Mouse (Mus musculus): Measurements from ENCODE around the gene Fcgrt.

DNA sequence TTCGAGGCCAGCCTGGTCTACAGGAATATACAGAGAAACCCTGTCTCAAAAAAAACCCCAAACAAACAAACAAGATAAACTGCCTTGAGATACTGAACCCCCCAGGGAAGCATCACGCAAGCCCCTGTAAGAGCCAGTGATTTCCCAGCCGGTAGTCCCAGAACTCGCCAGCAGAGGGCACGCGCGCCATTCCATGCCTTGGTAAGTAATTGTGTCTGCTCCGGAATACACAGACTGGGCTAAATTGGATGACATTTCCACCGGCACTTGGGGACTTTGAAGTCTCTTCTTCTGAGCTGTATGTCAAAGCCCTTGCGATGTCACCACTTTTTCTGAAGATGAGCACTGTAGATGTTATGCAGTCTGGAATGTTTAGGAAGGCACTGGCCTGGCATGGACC lies 23.8 kb downstream of the Fcgrt start:
- TF ChIP-seq ZMIZ1 (IDR thresholded peaks at IDR 0.05; ENCODE audit: low read depth, low read length) (no peak), POLR2A (IDR thresholded peaks at IDR 0.05; ENCODE audit: control insufficient read depth in 1 of 2, insufficient read depth in 1 of 2, low read depth in 1 of 2, low read length in 2 of 2, poor library complexity in 1 of 2) (no peak), CTCF (IDR thresholded peaks at IDR 0.05 in 2 of 3, conservative IDR thresholded peaks at IDR 0.05 in 1 of 3; ENCODE audit: control insufficient read depth in 1 of 3, insufficient read depth in 1 of 3, low read depth in 2 of 3, low read length in 3 of 3, poor library complexity in 1 of 3, severe bottlenecking in 1 of 3) (peak; percentile 89 to 94 (median 93)), USF1 (IDR thresholded peaks at IDR 0.05; ENCODE audit: low read depth, low read length) (no peak)
